Mouse (Mus musculus) intestine, embryonic 16.5 days (tissue): ENCODE measurements around the gene Il7r. TPM values are rescaled to one million over a fixed set of nuclear protein-coding genes. Genes with fewer than 3 reads are reported as not detected.
"Not testable (repeated sequence)": the region's sequence is repeated elsewhere in the genome, so short reads cannot be mapped to it uniquely, and the experiment has no call there.

Experiments used
- ATAC-seq: fragments of 200-750 bp; cut with Nextera tagmentation; 2 replicates; pipeline ENCODE4 v1.8.0; 2017; ENCODE audit warnings: moderate TSS enrichment, moderate library complexity
- H3K27ac ChIP-seq: fragments of 300-500 bp; sonication (generic); 2 replicates; pipeline ENCODE4 v1.5.1; 2014; ENCODE audit warnings: mild to moderate bottlenecking, low read length
- H3K27me3 ChIP-seq: fragments of 300-500 bp; sonication (generic); replicated peaks from 2 replicates; pipeline ENCODE4 v1.6.1; 2014; ENCODE audit warnings: low read length, control low read depth, mixed read lengths; ENCODE audit not compliant: control insufficient read depth, insufficient read depth
- H3K36me3 ChIP-seq: fragments of 300-500 bp; sonication (generic); 2 replicates; pipeline ENCODE4 v1.6.1; 2014; ENCODE audit warnings: low read length, control low read depth; ENCODE audit not compliant: control insufficient read depth, insufficient read depth
- H3K4me1 ChIP-seq: fragments of 300-500 bp; sonication (generic); 2 replicates; pipeline ENCODE4 v1.6.1; 2014; ENCODE audit warnings: low read length, control low read depth, mixed read lengths; ENCODE audit not compliant: control insufficient read depth, insufficient read depth
- H3K4me2 ChIP-seq: fragments of 300-500 bp; sonication (generic); 2 replicates; pipeline ENCODE4 v1.6.1; 2014; ENCODE audit warnings: low read depth, low read length, control low read depth
- H3K4me3 ChIP-seq: fragments of 300-500 bp; sonication (generic); 2 replicates; pipeline ENCODE4 v1.5.1; 2014; ENCODE audit warnings: mild to moderate bottlenecking, low read length
- H3K9ac ChIP-seq: fragments of 300-500 bp; sonication (generic); 2 replicates; pipeline ENCODE4 v1.6.1; 2014; ENCODE audit warnings: low read depth, low read length
- H3K9me3 ChIP-seq: fragments of 300-500 bp; sonication (generic); 2 replicates; pipeline ENCODE4 v1.6.1; 2016; ENCODE audit warnings: low read length, control low read depth; ENCODE audit not compliant: control insufficient read depth
- WGBS: fragments of 180-500 bp; shearing (Covaris S2); extraction: QIAGEN DNeasy Blood & Tissue Kit; methylation state at CpG from one replicate; pipeline ENCODE4 v1.1.7; 2014; 5-methylcytosine and 5-hydroxymethylcytosine counted together
- polyA plus RNA-seq: library from polyadenylated mRNA; unstranded; fragments of >200 nt; fragmentation: Nextera tagmentation; extraction: Ambion mirVana; gene quantifications from 2 replicates; pipeline ENCODE4 v1.2.1, GENCODE M21; 2015

Gene Il7r
- 1.2 TPM in 2 replicates for polyA plus RNA-seq

- WGBS: 81% methylated on average over 4 of the region's 4 CpGs
- no peak for ATAC-seq
- H3K4me2 ChIP-seq: no peak within 1 kb of the TSS
- no peaks in the 10 kb centered on the region for H3K9me3 ChIP-seq
- no peaks in the 10 kb centered on the region for H3K36me3 ChIP-seq
- H3K9ac ChIP-seq: no peak within 1 kb of the TSS
- H3K27me3 ChIP-seq: no peaks in the 10 kb centered on the region
- no peak within 1 kb of the TSS for H3K27ac ChIP-seq
- no peak within 1 kb of the TSS for H3K4me3 ChIP-seq
- no peaks in the 10 kb centered on the region for H3K4me1 ChIP-seq
Measured at GRCm38 (mm10) chr15:9530076-9530475, at the start of gene Il7r. Il7r (minus strand) TSS chr15:9530176.

GRCm38 (mm10) chr15:9577303-9577702 lies 47.3 kb upstream of the Il7r start:
- H3K4me3 ChIP-seq: no peak overlapping the region
- H3K4me1 ChIP-seq: no peaks in the 10 kb centered on the region
- H3K9ac ChIP-seq: no peak overlapping the region
- H3K36me3 ChIP-seq: no peaks in the 10 kb centered on the region
- 79% methylated on average over 4 of the region's 4 CpGs for WGBS
- ATAC-seq: no peak
- no peaks in the 10 kb centered on the region for H3K9me3 ChIP-seq
- no peak overlapping the region for H3K27ac ChIP-seq
- H3K4me2 ChIP-seq: no peak overlapping the region
- H3K27me3 ChIP-seq: no peaks in the 10 kb centered on the region

GRCm38 (mm10) chr15:9574796-9575195 lies 44.8 kb upstream of the Il7r start:
- H3K27ac ChIP-seq: no peak overlapping the region
- ATAC-seq: no peak
- no peaks in the 10 kb centered on the region for H3K36me3 ChIP-seq
- H3K4me1 ChIP-seq: no peaks in the 10 kb centered on the region
- H3K27me3 ChIP-seq: no peaks in the 10 kb centered on the region
- H3K9ac ChIP-seq: no peak overlapping the region
- no peaks in the 10 kb centered on the region for H3K9me3 ChIP-seq
- no peak overlapping the region for H3K4me3 ChIP-seq
- H3K4me2 ChIP-seq: no peak overlapping the region
- 84% methylated on average over 5 of the region's 5 CpGs for WGBS

GRCm38 (mm10) chr15:9573361-9573760 lies 43.4 kb upstream of the Il7r start:
- H3K4me2 ChIP-seq: no peak overlapping the region
- no peaks in the 10 kb centered on the region for H3K36me3 ChIP-seq
- H3K27ac ChIP-seq: no peak overlapping the region
- H3K4me1 ChIP-seq: no peaks in the 10 kb centered on the region
- no peaks in the 10 kb centered on the region for H3K9me3 ChIP-seq
- ATAC-seq: no peak
- no peak overlapping the region for H3K9ac ChIP-seq
- 63% methylated on average over 4 of the region's 4 CpGs for WGBS
- H3K4me3 ChIP-seq: no peak overlapping the region
- H3K27me3 ChIP-seq: no peaks in the 10 kb centered on the region

GRCm38 (mm10) chr15:9572664-9573063 lies 42.7 kb upstream of the Il7r start:
- 81% methylated on average over 7 of the region's 7 CpGs for WGBS
- H3K9ac ChIP-seq: no peak overlapping the region
- no peaks in the 10 kb centered on the region for H3K9me3 ChIP-seq
- H3K4me2 ChIP-seq: no peak overlapping the region
- H3K4me1 ChIP-seq: no peaks in the 10 kb centered on the region
- no peak for ATAC-seq
- no peaks in the 10 kb centered on the region for H3K27me3 ChIP-seq
- no peak overlapping the region for H3K27ac ChIP-seq
- no peak overlapping the region for H3K4me3 ChIP-seq
- no peaks in the 10 kb centered on the region for H3K36me3 ChIP-seq

- H3K9ac ChIP-seq: no peak overlapping the region
- no peak overlapping the region for H3K4me2 ChIP-seq
- H3K36me3 ChIP-seq: no peaks in the 10 kb centered on the region
- no peaks in the 10 kb centered on the region for H3K9me3 ChIP-seq
- ATAC-seq: no peak
- H3K27ac ChIP-seq: no peak overlapping the region
- no peaks in the 10 kb centered on the region for H3K27me3 ChIP-seq
- no peaks in the 10 kb centered on the region for H3K4me1 ChIP-seq
- no peak overlapping the region for H3K4me3 ChIP-seq
- 83% methylated on average over 2 of the region's 2 CpGs for WGBS
Measured at GRCm38 (mm10) chr15:9571896-9572295, 41.9 kb upstream of the Il7r start.

- Histone ChIP-seq H3K36me3 (no peaks in the 10 kb centered on the region), H3K9me3 (no peaks in the 10 kb centered on the region), H3K4me3 (no peak overlapping the region), H3K4me2 (no peak overlapping the region), H3K4me1 (no peaks in the 10 kb centered on the region), H3K9ac (no peak overlapping the region), H3K27me3 (no peaks in the 10 kb centered on the region), H3K27ac (no peak overlapping the region)
- 88% methylated on average over 4 of the region's 4 CpGs for WGBS
- no peak for ATAC-seq
Measured at GRCm38 (mm10) chr15:9567316-9567715, 37.3 kb upstream of the Il7r start.

- WGBS: 68% methylated on average over 6 of the region's 6 CpGs
- no peak overlapping the region for H3K4me2 ChIP-seq
- H3K27ac ChIP-seq: no peak overlapping the region
- no peaks in the 10 kb centered on the region for H3K9me3 ChIP-seq
- no peak overlapping the region for H3K4me3 ChIP-seq
- no peaks in the 10 kb centered on the region for H3K36me3 ChIP-seq
- ATAC-seq: no peak
- H3K9ac ChIP-seq: no peak overlapping the region
- H3K4me1 ChIP-seq: no peaks in the 10 kb centered on the region
- H3K27me3 ChIP-seq: no peaks in the 10 kb centered on the region
Measured at GRCm38 (mm10) chr15:9565396-9565795, 35.4 kb upstream of the Il7r start.

GRCm38 (mm10) chr15:9564156-9564555 lies 34.2 kb upstream of the Il7r start:
- Histone ChIP-seq H3K36me3 (no peaks in the 10 kb centered on the region), H3K4me3 (no peak overlapping the region), H3K27ac (no peak overlapping the region), H3K27me3 (no peaks in the 10 kb centered on the region), H3K9me3 (no peaks in the 10 kb centered on the region), H3K4me1 (no peaks in the 10 kb centered on the region), H3K4me2 (no peak overlapping the region), H3K9ac (no peak overlapping the region)
- no peak for ATAC-seq
- 80% methylated on average over 3 of the region's 3 CpGs for WGBS

GRCm38 (mm10) chr15:9557264-9557663 lies 27.3 kb upstream of the Il7r start:
- ATAC-seq, H3K4me2 ChIP-seq, H3K27me3 ChIP-seq, H3K36me3 ChIP-seq, H3K4me1 ChIP-seq, H3K4me3 ChIP-seq, H3K27ac ChIP-seq, H3K9me3 ChIP-seq, H3K9ac ChIP-seq: not testable (repeated sequence)
- WGBS: 92% methylated on average over 13 of the region's 15 CpGs
